Mouse (Mus musculus) adrenal gland, postnatal 10 days (tissue): ENCODE measurements at regions not wholly inside any gene's neighbourhood (a gene's known extent, or its start where the extent isn't known, plus 50 kb on each side); places are given as distances from the start of the nearest gene placed in this dataset.

Experiments
- DNase-seq: peaks from one replicate; pipeline ENCODE4 v3.0.0; 2021; ENCODE audit warnings: mixed read lengths

DNA sequence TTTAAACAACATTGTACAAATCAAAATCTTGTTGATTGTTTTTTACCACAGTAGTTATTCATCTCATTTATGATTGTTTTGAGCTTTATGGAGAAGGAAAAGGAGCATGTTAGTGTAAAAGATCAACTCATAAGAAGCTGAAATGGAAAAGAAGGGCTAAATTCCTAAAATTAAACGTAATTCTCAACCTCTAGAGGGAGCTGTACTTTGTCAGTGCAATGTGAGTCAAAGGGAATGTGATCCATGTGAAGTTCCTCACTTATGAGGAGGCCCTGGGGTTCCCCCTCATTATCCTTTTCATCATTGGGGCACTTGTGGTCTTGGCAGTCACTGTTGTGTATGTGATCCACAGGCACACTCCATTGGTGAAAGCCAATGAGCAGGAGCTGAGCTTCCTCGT is 54.0 kb upstream of the Vmn2r7 start:
- DNase-seq, result no peak

DNA sequence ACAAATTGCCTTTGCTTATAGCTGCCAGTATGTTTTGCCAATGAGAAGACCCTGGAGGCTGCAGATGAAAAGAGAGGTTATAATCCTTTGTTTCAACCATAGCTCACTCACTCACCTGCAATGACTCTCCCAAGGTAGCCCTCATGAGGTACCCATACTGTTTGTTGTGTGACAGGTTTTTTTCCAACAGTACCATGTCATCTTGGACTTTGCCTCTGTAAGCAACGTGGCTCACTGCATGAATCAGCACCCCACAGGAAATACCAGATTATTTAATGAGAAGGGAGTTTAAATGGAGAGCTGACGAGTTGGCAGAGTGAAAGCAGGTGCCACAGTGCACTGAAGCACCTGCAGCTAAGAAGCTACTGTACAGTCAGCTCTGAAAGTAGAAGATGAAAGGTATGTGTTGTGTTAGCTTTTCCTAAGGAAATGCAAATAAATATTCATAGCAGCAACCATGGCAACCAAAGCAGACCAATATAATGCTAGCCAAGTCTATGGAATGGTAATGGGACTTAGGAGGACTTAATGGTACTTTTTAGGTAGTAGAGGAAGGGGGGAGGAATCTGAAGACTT is 56.8 kb upstream of the Vmn2r7 start:
- DNase-seq, result no peak

DNA sequence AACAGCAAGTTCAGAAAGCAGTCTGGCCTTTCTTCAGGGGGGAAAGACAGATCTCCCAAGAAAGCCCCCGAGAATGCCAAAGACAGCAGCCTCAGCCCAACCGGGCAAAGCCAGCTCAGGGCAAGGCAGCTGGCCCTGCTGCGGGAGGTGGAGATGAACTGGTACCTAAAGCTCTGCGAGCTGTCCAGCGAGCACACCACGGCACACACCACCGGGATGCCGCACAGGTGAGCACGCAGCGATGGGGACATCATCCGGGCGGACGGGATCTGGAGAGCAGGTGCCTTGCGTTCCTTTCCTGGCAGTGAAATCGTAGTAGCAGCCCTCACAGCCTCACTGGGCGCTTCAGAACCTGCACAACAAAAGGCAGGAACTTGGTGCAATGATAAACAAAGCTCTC is 104.7 kb upstream of the Vmn2r7 start:
- DNase-seq, result no peak

DNA sequence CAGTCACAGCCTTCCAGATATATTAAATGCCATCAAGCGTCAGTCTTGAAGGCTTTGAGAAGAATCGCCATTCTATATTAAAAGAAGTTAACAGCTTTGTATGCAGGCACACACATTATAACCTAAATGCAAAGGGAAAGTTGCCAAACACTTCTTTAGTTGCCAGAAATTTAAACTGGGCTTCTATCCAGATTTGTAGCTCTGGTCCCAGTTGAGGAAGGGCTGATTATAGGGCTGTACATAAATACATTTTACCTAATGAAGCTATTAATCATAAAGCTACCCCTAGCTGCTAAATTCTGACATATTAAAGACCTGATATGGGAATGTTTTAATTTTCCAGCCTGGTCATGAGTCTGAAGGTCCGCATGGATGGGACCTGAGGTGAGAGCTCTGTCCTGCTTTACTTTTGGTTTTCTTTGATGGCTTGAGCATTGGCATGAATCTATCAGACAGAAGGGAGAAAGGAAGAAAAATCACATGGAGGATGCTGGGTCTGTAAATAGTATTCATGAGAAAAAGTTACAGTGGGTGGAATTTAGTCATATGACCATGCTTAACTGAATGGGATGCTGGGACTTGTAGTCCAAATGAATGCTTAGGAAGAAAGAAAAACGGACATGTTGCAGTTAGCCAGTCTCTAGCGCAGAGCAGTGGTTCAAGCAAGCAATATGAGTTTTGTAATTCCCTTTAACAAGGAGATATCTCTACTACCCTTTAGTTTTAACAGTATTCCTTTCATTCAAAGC is 120.3 kb upstream of the Vmn2r7 start:
- no peak for DNase-seq

DNA sequence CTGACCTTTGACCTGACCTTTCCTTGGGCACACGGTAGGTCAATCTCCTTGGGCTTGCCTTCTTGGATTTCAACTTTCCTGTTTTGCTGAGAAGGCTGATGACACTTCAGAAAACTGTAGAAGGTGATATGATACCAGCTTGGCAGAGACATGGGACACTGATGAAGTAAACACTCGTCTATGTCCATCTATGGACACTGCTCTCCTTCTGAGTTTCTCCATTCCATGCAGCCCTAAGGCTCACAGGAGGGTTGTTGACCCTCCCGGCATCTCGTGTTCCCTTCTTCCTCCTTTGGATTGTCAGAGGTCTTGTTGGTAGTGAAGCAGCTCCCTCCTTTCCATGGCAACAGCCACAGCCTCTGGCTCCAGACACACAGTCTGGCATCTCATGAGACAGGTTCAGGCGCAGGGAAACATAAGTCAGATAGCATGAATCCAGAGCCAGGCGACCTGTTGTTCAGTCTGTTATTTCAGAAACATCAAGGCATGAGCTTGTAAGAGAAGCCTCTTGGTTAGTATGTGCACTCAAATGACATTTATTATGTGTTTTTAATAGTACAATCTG is 120.9 kb upstream of the Vmn2r7 start:
- no peak for DNase-seq

DNA sequence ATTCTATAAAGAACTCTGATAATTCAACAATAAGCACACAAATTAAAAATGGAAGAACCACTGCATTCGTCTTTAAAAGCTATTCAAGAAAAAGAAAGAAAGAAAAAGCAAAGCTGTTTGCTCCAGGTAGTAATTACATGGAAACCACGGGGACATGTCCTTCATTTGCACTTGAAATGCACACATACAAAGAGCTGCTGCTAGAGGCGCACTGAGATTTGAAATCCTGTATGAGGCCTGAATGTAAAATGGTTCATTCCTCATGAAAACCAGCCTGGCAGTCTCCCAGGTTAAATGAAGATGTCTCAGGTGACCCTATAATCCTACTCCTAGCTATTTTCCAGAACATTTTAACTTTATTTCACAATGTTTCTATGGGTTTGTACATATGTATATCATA is 123.7 kb upstream of the Vmn2r7 start:
- DNase-seq, result no peak

DNA sequence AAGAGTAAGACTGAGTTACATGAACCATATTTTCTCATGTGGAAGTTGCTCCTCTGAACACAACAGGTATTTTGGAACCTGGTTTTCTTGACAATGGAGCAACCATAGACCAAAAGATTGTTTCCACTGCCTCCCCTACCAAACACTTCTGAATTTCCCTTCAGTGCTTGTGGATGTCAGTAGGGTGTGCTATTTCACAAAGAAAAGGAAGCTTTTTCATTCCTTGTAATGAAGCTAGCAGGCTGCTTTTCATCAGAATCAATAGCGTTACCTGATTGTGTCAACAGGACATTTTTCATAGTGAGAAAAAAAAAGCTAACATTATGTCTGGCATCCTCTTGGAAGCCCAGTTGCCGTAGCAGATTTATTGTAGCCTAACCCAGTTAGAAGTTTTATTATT is 124.8 kb upstream of the Kcnab1 start:
- DNase-seq, result no peak

DNA sequence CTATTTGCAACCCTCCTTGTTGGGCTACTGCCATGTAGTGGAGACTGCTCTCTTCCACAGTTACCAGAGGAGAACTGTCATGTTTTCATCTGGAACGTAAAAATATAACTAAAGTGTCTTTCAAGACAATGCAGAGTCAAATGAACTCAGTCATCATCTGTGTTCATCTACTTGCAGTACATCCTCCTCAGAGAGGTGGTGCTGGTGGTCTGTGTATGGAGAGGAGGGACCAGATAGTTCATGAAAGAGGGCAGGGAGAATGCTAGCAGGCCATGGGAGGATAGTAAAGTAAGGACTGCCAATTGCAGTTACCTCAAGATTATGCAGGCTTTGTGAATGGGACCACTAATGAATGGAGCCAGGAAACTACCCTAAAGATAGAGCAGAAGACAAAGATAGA is 121.5 kb upstream of the Kcnab1 start:
- DNase-seq, result no peak

DNA sequence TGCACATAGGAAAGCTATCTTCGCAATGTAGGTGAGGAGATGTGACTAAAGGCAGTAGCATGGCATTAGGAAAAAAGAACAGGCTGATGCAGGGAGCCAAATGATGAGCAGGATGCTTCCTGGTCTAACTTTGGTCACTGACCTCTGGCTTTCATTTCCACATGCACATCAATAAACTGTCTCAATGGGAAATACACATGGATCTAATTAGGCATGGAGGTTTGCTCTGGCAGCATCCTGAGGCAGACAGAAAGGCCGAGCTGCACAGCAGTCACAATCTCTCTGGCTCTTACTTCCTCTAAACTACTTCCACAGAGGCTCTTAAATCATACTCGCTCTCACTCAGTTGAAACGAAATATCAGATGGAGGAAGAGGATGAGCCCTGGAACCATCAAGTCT is 112.7 kb upstream of the Kcnab1 start:
- DNase-seq, result no peak

DNA sequence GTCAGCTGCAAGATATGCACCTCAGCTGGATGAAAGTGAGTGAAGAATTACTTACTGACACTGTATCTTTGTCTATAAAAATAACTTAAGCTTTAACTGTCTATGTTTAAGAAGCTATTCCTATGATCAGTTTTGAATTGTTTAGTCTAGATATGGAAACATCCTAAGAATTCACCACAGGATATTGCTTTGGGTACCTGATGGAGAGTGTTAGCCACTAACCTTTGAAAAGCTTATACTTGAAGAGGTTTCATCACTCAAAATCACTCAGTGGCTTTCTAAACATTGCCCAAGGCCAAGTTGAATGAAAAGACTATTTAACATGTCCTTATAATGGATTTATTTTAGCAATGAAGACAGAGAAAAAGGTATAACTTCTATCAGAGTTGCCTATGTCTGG is 111.6 kb upstream of the Kcnab1 start:
- no peak for DNase-seq

DNA sequence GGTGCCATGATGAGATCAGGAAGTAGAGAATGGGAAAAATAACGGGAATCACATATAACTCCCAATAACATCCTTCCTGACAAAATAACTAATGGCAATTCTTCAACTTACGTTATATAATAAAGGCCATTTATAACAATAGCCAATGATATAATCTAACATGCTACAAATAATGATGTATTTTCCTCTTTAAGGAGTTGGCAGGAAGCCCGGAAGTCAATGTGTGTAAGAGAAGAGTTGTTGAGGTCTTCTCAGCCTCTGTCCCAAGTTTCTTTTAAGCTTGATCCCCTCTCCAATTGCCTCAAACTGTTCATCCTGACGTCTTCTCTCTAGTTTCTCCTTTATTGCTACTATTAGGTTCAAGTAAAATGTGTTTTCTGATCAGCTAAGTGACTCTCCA is 108.1 kb upstream of the Kcnab1 start:
- no peak for DNase-seq

DNA sequence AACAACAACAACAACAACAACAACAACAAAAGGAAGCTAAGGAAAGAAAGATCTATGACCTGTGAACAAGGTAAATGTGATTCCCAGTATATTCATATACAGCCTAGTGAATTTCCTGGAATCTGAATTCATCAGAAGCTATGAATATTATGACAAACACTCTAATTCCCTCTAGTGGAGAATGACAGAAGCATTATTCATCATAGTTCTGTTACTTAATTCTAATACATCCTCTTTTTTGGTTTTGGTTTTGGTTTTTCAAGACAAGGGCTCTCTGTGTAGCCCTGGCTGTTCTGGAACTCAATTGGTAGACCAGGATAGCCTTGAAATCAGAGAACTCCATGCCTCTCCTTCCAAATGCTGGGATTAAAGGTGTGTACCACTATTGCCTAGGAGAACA is 106.6 kb upstream of the Kcnab1 start:
- no peak for DNase-seq

DNA sequence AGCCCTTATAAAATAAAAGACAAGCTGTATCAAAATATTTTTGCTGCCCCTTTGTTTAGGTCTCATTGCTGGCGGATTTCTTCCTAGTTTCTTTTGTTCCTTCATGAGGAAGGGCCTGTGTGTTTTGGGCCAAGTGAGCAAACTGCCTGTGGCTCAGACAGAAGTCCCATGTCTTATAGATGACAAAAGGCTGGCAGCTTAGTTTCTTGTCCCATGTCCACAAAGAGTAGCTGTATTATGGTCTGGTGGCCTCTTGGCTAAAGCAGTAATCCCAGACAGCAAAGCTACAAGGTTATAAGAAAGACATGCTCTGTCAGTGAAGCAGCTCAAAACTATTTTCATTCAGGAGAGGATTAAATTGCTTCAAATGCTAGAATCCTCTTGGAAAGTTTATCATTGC is 103.1 kb upstream of the Kcnab1 start:
- no peak for DNase-seq

DNA sequence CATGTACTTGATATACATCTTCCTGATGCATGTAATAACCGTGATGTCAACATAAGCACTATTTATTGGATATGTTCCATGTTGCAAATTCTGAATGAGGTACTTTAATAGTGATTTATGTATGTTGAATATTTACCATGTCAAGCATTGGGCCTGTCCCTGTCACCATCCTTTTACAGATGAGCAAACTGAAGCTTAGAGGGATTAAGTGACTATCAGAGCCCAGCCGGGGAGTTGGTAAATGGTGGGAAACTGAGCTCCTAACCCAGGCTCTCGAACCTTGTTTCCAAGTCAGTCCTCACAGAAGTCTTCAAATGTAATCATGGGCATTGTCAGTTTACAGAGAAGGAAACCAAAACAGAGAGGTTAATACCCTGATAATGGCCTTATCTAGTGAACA is 102.6 kb upstream of the Kcnab1 start:
- no peak for DNase-seq

DNA sequence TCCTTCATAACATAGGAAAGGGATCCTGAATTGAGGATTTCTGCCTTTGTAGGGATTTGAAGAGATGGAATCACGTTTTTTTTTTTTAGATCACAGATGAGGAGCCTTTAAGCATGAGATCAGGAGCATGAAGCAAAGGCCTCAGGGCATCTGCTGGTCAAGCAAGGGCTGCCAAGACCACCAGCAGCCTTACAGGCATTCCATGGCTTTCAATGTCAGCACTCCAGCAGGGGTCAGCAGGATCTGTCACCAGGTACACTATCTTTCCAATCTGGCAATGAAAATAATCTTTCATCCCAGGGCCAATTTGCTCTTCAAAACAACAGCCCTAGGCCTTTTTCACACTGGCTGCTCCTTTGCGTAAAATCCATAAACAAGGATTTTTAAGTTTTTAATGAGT is 85.3 kb upstream of the Kcnab1 start:
- no peak for DNase-seq

DNA sequence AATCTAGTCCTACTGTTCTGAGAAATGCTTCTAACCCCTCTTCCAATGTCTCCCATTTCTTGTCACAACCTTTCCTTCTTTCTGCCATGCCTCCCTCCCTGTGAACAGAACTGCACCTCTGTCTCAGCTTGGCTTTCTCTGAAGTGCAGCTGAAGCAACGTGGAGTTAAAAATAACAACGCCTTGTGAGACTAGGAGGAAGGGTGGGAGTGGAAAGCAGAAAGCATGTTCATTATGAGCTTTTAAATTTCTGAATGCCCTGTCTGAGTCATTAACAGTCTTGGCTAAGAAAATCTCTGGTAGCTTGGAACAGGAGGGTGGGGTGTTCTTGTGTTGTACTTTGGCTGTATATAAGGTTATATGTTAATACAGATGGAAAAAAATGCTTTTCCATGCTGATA is 71.6 kb upstream of the Kcnab1 start:
- DNase-seq, result no peak

DNA sequence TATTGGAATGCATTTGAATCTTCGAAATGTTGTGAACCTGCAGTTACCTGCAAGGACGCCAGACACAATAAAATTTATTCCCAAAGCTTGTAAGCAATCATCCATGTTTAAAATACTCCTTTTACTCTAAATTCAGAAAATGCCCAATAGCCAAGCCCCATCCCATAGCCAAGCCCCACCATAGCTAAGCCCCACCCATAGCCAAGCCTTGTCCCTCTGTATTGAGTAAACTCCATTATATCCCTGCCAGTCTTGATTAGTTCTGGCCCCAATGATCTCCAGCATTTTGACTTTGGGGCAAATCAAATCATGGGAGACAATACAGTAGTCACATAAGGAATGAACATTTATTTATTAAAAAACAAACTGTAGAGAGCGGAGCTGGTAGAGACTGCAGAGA is 61.3 kb upstream of the Kcnab1 start:
- DNase-seq, result no peak

DNA sequence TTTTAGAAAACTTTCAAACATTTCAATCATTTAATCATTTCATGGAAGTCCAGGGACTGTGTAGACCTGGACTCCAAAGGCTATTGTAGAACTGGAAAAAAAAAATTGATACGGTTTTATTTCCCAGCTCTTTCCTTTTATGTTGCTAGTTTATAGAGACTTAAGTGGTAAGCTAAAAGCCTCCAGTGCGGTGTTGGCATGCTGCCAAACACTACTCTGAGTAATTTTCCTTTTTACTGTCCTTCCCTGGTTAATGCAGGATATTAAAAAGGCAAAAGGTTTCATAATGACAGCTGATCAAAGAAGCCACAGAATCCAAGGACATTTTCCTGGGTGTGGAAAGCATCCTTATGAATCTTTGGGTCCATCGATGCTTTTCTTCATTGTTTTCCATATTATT is 53.8 kb upstream of the Kcnab1 start:
- peak; percentile 46 for DNase-seq
